Mouse (Mus musculus) megakaryocyte, embryonic 14.5 days (primary cell): Measurements from ENCODE around the gene Gtf3c1.

Experiments used
- FLI1 ChIP-seq: IDR thresholded peaks from 2 replicates; pipeline ENCODE4 v1.6.1; 2012; ENCODE audit warnings: low read length, inconsistent platforms, mixed read lengths
- GATA1 ChIP-seq: IDR thresholded peaks from 3 replicates; pipeline ENCODE4 v1.6.1; 2012; ENCODE audit warnings: mixed read lengths, low read length, inconsistent platforms, borderline replicate concordance

- no peak for TF ChIP-seq GATA1
- TF ChIP-seq FLI1: no peak
Observed at GRCm38 (mm10) chr7:125722127-125722526, 14.5 kb upstream of the Gtf3c1 start.
